Mouse (Mus musculus): ENCODE measurements around the gene Myoz2.

GRCm38 (mm10) chr3:123080017-123080725 lies 45.4 kb upstream of the Myoz2 start:
- no peak for TF ChIP-seq CTCF (IDR thresholded peaks at IDR 0.05; ENCODE audit: low read depth, low read length)
- no peak for TF ChIP-seq POLR2A (IDR thresholded peaks at IDR 0.05; ENCODE audit: borderline replicate concordance, low read depth, low read length)

Data from bone marrow macrophage, adult 2 months (primary cell).